Mouse (Mus musculus) megakaryocyte, embryonic 14.5 days (primary cell): ENCODE data around the gene Lipo4.

ENCODE experiments used
- FLI1 ChIP-seq: IDR thresholded peaks from 2 replicates; pipeline ENCODE4 v1.6.1; 2012; ENCODE audit warnings: low read length, inconsistent platforms, mixed read lengths
- GATA1 ChIP-seq: IDR thresholded peaks from 3 replicates; pipeline ENCODE4 v1.6.1; 2012; ENCODE audit warnings: mixed read lengths, low read length, inconsistent platforms, borderline replicate concordance

DNA sequence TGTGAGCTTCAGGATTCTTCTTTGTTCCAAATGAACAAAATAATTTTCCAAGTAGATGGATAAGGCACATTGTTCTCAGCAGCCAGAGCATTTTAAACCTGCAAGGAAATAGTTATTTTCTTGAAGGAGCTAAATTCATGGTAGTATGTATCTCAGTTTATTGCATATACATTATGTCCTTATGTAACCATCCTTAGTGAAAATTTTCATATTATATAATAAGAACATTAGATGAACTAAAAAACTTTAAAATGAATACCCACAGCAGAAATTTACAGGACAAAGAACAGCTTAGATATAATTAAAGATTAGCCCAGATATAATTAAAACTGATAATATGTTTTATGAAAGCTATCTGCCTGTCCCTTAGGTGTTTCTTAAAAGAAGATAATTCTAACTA lies at the start of gene Lipo4:
- TF ChIP-seq GATA1: no peak
- TF ChIP-seq FLI1: no peak
